Mouse (Mus musculus): ENCODE results near the gene Slc2a2. TPM values are rescaled to one million over a fixed set of nuclear protein-coding genes. Genes with fewer than 3 reads are reported as not detected.

Gene Slc2a2
- polyA plus RNA-seq, 1 experiment from 2014 or later: 0.08 TPM

DNA sequence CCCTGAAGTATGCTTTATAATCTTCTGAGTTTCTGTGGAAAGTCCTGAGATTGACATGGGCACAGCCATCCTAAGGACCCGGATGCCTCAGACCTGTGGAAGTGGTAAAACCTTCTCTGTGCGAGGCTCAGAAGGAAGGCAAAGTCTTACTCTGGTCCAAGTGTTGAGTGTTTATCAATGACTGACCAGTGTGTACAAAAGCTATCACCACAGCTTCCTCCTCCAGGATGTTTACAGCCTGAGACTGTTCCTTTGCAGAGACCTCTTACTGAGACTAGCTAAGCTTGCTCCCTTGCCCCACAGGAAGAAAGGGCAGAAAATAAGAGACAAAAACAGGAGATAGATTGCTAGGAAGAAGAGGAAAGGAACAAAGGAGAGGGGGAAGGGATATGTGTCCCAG lies 12.2 kb upstream of the Slc2a2 start:
- H3K36me3 ChIP-seq (ENCODE audit: insufficient read depth): no peaks in the 10 kb centered on the region
- H3K27ac ChIP-seq (ENCODE audit: low read depth): no peak overlapping the region
- H3K9me3 ChIP-seq (ENCODE audit: low read depth, low read length): no peaks in the 10 kb centered on the region
- H3K4me3 ChIP-seq (ENCODE audit: low read depth, low read length): no peak overlapping the region
- H3K4me2 ChIP-seq: no peak overlapping the region
- no peaks in the 10 kb centered on the region for H3K4me1 ChIP-seq (ENCODE audit: insufficient read depth)
- 64% methylated on average over 2 of the region's 2 CpGs for WGBS
- ATAC-seq (ENCODE audit: insufficient read depth) (0 out of 2 replicates have a peak, but pooled peaks have one; percentile 14), DNase-seq (peak; percentile 28)
- no peak overlapping the region for H3K9ac ChIP-seq
- no peaks in the 10 kb centered on the region for H3K27me3 ChIP-seq (ENCODE audit: insufficient read depth, low read length)
- TF ChIP-seq CTCF (IDR thresholded peaks at IDR 0.05; ENCODE audit: low read depth): no peak

DNA sequence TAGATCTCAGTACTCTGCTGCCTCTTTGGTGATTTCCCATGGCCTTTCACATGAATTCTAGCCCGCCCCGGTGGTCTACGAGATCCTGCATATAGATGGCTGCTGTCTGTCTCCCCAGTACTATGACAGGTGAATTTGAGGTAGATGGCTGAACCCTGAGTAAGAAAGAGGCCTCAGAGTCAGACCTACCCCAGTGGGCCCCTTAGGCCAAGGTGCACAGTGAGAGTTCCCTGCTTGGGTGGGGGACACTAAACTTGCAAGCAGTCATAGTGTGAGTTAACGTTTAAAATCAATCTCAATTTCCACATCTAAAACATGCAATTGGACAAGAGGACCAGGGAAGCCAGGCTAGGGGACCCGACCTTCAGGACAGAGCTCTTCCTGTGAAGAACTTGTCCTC lies 2.9 kb upstream of the Slc2a2 start:
- no peak overlapping the region for H3K4me2 ChIP-seq
- no peaks in the 10 kb centered on the region for H3K4me1 ChIP-seq (ENCODE audit: insufficient read depth)
- H3K9me3 ChIP-seq (ENCODE audit: low read depth, low read length): no peaks in the 10 kb centered on the region
- no peak overlapping the region for H3K27ac ChIP-seq (ENCODE audit: low read depth)
- DNase-seq: no peak
- no peak overlapping the region for H3K9ac ChIP-seq
- ATAC-seq (ENCODE audit: insufficient read depth): no peak
- H3K36me3 ChIP-seq (ENCODE audit: insufficient read depth): no peaks in the 10 kb centered on the region
- no peak for TF ChIP-seq CTCF (IDR thresholded peaks at IDR 0.05; ENCODE audit: low read depth)
- no peak overlapping the region for H3K4me3 ChIP-seq (ENCODE audit: low read depth, low read length)
- H3K27me3 ChIP-seq (ENCODE audit: insufficient read depth, low read length): no peaks in the 10 kb centered on the region
- WGBS: 85% methylated on average over 5 of the region's 5 CpGs

DNA sequence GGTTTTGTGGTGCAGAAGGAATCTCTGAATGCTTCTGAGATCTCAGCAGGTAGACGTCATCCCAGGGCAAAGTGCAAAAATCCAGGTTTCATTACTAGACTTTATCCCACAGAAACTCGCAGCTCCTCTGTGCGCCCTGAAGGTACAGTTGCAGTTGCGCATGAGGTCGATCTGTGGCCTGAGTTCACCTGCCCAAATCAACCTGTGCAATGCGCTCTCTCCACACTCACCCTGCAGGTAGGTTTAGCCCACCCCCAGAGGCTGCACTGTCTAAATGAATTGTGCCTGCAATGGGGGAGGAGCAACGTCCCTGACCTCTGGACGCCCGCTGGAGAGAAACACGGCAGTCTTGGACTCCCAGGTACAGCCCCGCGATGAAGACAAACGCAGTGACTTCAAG lies 2.1 kb upstream of the Slc2a2 start:
- no peak overlapping the region for H3K4me3 ChIP-seq (ENCODE audit: low read depth, low read length)
- WGBS: 66% methylated on average over 13 of the region's 13 CpGs
- no peak overlapping the region for H3K9ac ChIP-seq
- ATAC-seq (ENCODE audit: insufficient read depth) (no peak; the same call in 1 of the 2 replicates), DNase-seq (no peak)
- no peaks in the 10 kb centered on the region for H3K4me1 ChIP-seq (ENCODE audit: insufficient read depth)
- TF ChIP-seq CTCF (IDR thresholded peaks at IDR 0.05; ENCODE audit: low read depth): no peak
- H3K36me3 ChIP-seq (ENCODE audit: insufficient read depth): no peaks in the 10 kb centered on the region
- H3K9me3 ChIP-seq (ENCODE audit: low read depth, low read length): no peaks in the 10 kb centered on the region
- H3K27ac ChIP-seq (ENCODE audit: low read depth): no peak overlapping the region
- H3K4me2 ChIP-seq: 0 out of 2 replicates have a peak overlapping the region, but pooled peaks have one; percentile 10
- H3K27me3 ChIP-seq (ENCODE audit: insufficient read depth, low read length): no peaks in the 10 kb centered on the region

DNA sequence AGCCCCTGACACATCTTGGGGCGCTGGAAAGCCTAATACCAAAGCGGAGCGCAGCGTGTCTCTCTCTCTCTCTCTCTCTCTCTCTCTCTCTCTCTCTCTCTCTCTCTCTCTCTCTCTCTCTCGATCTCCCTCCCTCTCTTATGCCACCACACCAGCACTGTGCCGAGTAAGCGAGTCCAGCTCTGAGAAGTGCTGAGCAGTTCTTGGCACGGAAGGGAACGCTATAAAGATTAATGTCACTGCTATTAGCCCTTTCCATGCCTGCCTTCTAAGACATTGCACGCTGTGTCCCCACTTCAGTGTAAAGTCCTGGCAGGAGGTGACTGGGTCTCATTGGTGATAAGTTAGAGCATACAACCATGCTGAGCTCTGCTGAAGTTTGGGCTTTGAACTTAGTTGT lies 1.5 kb upstream of the Slc2a2 start:
- Histone ChIP-seq H3K9me3 (ENCODE audit: low read depth, low read length) (no peaks in the 10 kb centered on the region), H3K4me1 (ENCODE audit: insufficient read depth) (no peaks in the 10 kb centered on the region), H3K27me3 (ENCODE audit: insufficient read depth, low read length) (no peaks in the 10 kb centered on the region), H3K4me2 (0 out of 2 replicates have a peak overlapping the region, but pooled peaks have one; percentile 10), H3K9ac (no peak overlapping the region), H3K4me3 (ENCODE audit: low read depth, low read length) (no peak overlapping the region), H3K27ac (ENCODE audit: low read depth) (no peak overlapping the region), H3K36me3 (ENCODE audit: insufficient read depth) (no peaks in the 10 kb centered on the region)
- WGBS: 49% methylated on average over 10 of the region's 10 CpGs
- DNase-seq (peak; percentile 11), ATAC-seq (ENCODE audit: insufficient read depth) (peak; percentile 47; the same call in 1 of the 2 replicates)
- no peak for TF ChIP-seq CTCF (IDR thresholded peaks at IDR 0.05; ENCODE audit: low read depth)

DNA sequence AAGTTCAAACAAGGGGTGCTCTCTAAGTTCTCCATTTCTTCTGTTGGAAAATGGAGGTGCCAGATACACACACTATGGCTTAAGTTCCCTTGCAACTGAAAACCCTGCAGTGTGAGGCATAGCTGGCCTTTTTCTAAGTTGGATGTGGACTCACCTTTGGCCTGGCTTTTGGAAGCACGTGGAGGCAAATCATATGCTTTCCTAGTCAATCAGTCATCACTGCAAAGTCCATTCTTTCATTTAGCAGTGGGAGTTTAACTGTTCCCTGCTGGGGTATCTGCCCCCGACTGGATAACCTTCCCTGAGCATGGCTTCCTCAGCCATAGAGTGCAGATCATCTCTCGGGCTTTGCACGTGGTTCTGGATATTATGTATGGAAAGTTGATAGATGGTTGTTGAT lies 1.9 kb downstream of the Slc2a2 start:
- no peak for DNase-seq

DNA sequence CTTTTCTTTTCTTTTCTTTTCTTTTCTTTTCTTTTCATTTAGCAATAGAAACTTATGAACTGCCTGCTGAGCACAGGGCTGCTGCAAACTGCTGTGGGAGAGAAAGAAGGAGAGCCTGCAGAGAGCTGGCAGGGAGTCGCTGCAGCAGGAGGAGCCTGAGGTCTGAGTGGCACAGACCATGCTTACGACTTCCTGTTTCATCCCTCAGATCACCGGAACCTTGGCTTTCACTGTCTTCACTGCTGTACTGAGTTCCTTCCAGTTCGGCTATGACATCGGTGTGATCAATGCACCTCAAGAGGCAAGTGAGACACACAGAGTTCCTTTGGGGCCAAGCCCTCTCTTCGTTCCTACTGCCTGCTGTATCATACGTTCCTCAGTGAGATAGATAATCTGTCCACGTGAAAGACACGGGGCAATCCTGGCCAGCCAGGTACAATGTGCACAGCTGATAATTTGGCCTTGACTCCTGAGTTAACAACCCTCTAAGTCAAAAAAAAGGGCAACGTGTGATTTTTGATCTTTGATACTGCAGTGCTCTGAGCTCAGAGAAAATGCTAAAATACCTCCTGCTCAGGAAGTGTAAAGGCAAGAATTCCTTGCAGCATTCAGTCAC lies 7.9 kb downstream of the Slc2a2 start:
- no peak for ATAC-seq (ENCODE audit: insufficient read depth)
- Histone ChIP-seq H3K4me3 (ENCODE audit: low read depth, low read length) (no peak overlapping the region), H3K9ac (no peak overlapping the region), H3K27me3 (ENCODE audit: insufficient read depth, low read length) (no peaks in the 10 kb centered on the region), H3K36me3 (ENCODE audit: insufficient read depth) (no peaks in the 10 kb centered on the region), H3K4me1 (ENCODE audit: insufficient read depth) (no peaks in the 10 kb centered on the region), H3K4me2 (no peak overlapping the region), H3K27ac (ENCODE audit: low read depth) (no peak overlapping the region), H3K9me3 (ENCODE audit: low read depth, low read length) (no peaks in the 10 kb centered on the region)
- WGBS: 50% methylated on average over 10 of the region's 10 CpGs
- TF ChIP-seq CTCF (IDR thresholded peaks at IDR 0.05; ENCODE audit: low read depth): no peak
- DNase-seq: no peak

More for the DNA sequence above, 1.9 kb downstream of the Slc2a2 start:
- Histone ChIP-seq H3K9ac (no peak overlapping the region), H3K27ac (ENCODE audit: low read depth) (no peak overlapping the region), H3K27me3 (ENCODE audit: insufficient read depth, low read length) (no peaks in the 10 kb centered on the region), H3K4me1 (ENCODE audit: insufficient read depth) (no peaks in the 10 kb centered on the region), H3K4me2 (no peak overlapping the region), H3K9me3 (ENCODE audit: low read depth, low read length) (no peaks in the 10 kb centered on the region), H3K36me3 (ENCODE audit: insufficient read depth) (no peaks in the 10 kb centered on the region), H3K4me3 (ENCODE audit: low read depth, low read length) (no peak overlapping the region)
- TF ChIP-seq CTCF (IDR thresholded peaks at IDR 0.05; ENCODE audit: low read depth): no peak
- 65% methylated on average over 4 of the region's 4 CpGs for WGBS
- no peak for ATAC-seq (ENCODE audit: insufficient read depth)

DNA sequence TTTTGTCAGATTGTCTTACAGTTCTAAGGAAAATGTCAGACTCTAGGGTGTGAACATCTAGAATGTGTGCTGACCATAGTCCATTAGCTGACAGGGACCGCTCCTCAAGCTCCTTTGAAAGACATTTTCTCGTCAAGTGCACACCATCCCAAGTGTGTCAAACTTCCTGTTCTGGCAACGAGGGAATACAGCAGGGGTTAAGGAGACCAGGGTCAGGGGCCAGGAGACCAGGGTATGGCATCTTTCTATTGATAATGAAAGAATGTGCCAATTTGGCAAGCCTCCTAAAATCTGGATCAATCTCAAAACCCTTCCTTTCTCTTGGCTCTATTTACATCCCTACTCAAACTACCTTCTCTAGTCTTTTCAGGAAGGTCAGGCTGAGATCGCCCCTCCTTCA lies 9.0 kb downstream of the Slc2a2 start:
- Histone ChIP-seq H3K27ac (ENCODE audit: low read depth) (no peak overlapping the region), H3K36me3 (ENCODE audit: insufficient read depth) (no peaks in the 10 kb centered on the region), H3K4me1 (ENCODE audit: insufficient read depth) (no peaks in the 10 kb centered on the region), H3K4me2 (no peak overlapping the region), H3K9ac (no peak overlapping the region), H3K4me3 (ENCODE audit: low read depth, low read length) (no peak overlapping the region), H3K9me3 (ENCODE audit: low read depth, low read length) (no peaks in the 10 kb centered on the region), H3K27me3 (ENCODE audit: insufficient read depth, low read length) (no peaks in the 10 kb centered on the region)
- TF ChIP-seq CTCF (IDR thresholded peaks at IDR 0.05; ENCODE audit: low read depth): no peak
- DNase-seq (no peak), ATAC-seq (ENCODE audit: insufficient read depth) (no peak)
- WGBS: 53% methylated on average over 4 of the region's 4 CpGs
